Mouse (Mus musculus): ENCODE data around the gene Sqor.

Gene Sqor

DNA sequence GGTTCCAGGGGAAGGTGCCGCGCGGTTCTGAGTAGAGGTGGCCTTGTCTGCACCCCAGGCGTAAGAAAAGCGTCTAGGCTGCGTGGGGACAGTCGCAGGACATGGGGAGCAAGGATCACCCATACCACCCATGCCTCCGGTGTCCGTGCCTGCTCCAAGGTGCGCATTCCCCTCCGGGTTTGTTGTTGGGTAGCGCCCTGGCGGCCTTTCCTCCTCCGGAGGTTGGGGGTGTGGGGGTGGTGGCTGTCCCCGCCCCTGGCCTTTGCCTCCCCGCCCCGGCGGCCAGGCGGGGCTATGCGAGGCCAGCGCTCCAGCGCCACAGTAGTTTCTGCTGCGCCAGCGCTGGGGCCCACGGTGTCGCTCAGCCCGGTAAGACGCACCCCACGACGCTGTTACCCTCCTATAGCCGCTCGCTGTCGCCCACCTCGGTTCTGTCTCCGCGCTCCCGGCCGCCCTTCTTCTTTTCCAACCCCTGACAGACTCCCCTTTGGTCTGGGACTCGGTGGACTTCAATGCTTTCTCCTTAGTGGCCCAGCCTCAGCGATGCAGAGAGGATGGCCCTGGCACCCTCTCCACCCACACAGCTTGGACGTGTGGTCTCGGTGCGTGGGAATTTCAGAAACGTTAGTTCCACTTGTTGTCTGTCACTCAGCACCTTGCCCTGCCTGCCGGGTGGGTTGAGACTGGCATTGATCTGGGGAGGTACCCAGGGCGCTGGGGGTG, at the start of gene Sqor:
Sqor (plus strand) TSS at position 167 of the 723 bp plus-strand sequence.
- POLR2A ChIA-PET: no interaction called here
- CTCF ChIA-PET: no interaction called here

DNA sequence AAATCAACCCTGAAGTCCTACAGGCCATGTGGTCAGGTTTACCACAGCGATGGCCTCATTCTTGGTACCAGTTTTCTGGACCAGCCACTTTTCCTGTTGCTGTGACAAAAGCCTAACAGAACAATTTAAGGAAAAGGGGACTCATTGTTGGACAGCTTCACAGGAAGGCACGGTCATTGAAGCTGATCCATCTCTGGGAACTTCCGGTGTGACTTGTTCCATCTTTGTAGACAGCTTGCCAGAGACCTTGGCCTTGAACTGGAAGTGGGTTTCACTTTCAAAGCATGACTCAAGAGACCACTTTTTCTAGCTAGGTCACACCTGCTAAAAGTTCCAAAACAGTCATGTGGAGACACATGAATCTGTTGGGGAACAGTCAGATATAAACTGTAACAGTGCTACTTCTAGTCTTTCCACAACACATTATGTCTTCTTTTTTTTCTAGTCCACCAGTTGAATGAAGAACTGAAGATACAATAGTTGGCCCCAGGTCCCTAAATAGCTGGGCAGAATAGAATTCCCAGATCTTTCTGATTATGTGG, 48.7 kb upstream of the Sqor start:
- ChIA-PET CTCF (interaction anchor here in 2 of 4 experiments (0.5 to 0.7 kb wide), 2 partner anchors 11 to 336 kb away, joined by 3 to 4 read pairs; no protein-coding TSS in a partner anchor), POLR2A (interaction anchor here in 1 of 4 experiments (0.7 kb wide), 1 partner anchor 1018 kb away, joined by 5 read pairs; no protein-coding TSS in a partner anchor)

DNA sequence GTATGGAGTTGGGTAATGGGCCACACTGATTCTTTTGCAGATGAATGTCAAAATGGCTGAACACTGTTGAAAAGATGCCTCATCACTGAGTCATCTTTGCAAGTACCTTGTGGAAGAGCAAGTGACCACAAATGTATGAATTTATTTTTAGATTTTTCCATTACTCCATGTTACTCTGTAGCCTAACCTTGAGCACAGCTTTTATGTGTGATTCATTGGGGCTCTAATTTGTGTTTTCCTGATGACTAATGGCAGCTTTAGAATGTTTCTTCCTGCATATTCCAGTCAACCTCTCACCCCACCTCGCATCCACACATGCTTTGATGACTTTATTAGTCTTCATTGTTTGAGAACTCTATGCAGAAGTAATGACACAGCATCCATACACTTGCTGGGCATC, 45.8 kb upstream of the Sqor start:
- CTCF ChIA-PET: no interaction called here
- POLR2A ChIA-PET: no interaction called here

DNA sequence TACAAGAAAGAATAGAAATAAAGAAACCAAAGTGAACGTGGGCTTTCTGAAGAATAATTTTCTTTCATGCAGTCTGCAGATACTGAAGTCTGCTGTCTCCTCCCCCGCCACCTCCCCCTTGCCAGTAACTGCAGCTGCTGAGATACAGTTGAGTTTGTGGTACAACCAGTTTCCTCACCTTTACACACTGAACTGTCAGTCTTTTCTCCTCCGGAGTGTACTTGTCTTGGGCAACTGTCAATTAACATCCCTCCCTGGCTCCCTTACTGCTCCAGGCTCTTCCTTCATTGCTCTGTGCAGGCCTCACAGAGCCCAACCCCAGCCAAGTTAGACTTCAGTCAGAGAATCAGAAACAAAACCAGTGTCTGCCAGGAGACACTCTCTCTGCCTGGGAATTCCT, 44.5 kb upstream of the Sqor start:
- CTCF ChIA-PET: no interaction called here
- POLR2A ChIA-PET: no interaction called here

DNA sequence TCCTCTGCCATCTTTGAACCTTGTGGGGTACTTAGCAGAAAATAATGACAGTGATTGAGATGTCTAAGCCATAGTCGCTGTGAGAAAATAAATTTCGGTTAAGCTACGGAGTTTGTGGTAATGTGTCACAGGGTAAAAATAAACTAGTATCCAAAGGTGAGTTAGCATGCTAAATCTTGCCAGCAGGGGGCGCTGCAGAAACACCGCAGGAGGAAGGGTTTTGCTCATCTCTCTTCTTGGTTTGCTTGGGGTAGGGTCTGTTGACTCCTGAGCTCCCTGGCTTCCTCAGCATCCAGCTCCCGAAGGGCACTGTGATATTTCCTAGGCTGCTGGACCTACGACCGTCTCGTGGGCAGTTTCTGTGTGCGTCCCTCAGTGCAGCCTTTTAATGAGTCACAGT, 39.4 kb upstream of the Sqor start:
- CTCF ChIA-PET: interaction anchor here (0.6 to 1.5 kb wide), 12 partner anchors 9 to 345 kb away, joined by 3 to 5 read pairs (median 3); partner anchors contain the start of gene Slc30a4 (in 1 of the 4)
- POLR2A ChIA-PET: interaction anchor here in 1 of 4 experiments (0.8 to 1.3 kb wide), 2 partner anchors 21 to 94 kb away, joined by 3 to 4 read pairs; no protein-coding TSS in a partner anchor

DNA sequence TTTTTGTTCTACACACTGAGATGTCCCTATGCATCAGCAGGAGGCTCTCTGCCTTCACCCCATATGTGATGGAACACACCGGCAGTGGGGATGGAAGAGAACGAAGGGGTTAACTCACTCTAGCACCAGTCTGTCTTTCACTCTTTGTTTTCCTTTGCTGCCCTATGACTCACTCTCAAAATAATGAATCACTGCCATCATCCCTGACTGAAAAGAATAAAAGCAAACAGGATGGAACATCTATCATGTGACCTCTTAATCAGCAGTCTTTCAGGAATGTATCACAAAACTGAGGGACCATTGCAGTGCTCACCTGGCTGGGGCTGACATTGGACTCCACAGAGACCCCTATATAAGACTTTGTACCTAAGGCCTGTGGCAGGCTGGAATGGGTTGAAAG, 33.6 kb upstream of the Sqor start:
- POLR2A ChIA-PET: no interaction called here
- CTCF ChIA-PET: no interaction called here

DNA sequence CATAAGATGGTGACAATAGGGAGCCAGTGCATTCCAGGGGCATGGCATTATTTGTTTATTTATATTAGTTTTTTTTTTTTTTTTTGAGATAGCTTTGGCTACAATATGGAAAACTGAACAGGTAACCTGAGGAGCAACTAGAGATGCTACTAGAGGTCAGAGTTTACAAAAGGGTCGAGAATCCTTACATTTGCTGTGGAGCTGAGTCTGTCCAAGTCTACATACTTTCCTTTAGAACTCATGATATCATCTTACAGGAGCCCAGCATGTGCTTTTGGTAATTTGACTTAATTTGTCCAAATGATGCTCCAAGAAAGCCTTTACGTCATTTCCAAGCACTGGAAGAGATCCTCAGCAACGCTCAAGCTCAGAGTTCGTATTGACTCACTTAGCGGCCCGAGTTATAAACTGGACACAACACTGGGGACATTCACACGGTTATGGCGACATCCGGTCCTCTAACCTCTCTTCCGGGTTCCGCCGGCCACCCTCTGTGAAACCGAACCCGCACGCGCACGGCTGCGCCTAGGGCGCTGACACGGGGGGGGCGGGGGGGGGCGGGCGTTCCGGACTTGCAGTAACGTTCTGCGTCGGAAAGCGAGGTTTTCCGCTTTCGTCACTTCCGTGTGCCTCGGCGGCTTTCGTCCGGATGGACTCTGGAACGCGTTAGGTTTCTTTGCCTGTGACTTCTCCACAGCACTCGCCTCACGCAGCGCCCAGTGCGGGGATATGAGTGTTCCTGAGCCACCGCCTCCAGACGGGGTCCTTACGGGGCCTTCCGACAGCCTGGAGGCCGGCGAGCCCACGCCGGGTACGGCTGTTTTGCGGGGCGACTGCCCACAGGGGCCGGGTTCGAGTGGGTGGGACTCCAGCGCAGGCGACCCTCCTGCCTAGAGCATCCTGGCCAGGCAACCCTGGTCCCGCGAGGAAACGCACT, 26.9 kb upstream of the Sqor start, which contains the start of gene Bloc1s6:
Bloc1s6 (plus strand) TSS at position 610 of the 937 bp plus-strand sequence.
- POLR2A ChIA-PET: interaction anchor here in 3 of 4 experiments (0.7 to 1.5 kb wide), 8 partner anchors 11 to 562 kb away, joined by 3 to 5 read pairs (median 4); no protein-coding TSS in a partner anchor
- CTCF ChIA-PET: interaction anchor here in 1 of 4 experiments (0.6 kb wide), 1 partner anchor 86 kb away, joined by 3 read pairs; no protein-coding TSS in a partner anchor

DNA sequence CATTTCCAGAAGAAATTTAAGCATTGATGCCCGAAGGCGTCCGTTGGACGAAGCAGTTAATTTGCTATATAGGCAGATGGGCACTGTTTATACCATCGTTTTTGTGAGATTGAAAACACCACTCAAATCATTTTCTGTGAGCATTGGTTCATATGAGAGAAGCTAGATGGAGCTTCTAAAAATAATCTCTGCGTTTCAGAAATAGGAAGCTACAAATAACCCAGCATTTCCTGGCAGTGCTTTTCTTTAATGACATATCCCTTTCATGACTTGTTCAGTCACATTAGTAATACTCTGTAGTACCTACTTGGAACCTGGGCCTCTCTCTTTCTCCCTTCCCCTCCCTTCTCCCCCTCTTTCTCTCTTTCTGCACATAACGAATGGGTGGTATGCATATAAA, 26.0 kb upstream of the Sqor start:
- ChIA-PET CTCF (interaction anchor here in 1 of 4 experiments (1.2 kb wide), 1 partner anchor 14 kb away, joined by 3 read pairs; no protein-coding TSS in a partner anchor), POLR2A (interaction anchor here in 2 of 4 experiments (0.8 to 1.3 kb wide), 3 partner anchors 77 to 368 kb away, joined by 3 to 4 read pairs (median 3); no protein-coding TSS in a partner anchor)

DNA sequence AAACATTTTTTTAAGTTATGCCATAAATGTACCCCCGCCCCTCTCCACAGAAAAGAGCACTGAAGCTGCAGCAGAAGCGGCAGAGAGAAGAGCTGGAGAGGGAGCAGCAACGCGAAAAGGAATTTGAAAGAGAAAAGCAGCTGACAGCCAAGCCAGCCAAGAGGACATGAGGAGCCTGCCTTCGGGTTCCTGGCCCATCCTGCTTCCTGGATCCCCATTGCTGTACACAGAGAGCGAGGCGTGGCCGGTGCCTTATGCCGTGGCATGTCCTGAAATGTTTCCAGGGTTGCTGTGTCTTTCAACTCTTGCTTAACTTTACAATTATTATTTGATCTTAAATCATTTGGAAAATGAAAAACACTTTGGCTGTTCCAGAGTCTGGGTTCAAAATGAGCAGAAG, 18.6 kb upstream of the Sqor start:
- ChIA-PET POLR2A (no interaction called here), CTCF (no interaction called here)

DNA sequence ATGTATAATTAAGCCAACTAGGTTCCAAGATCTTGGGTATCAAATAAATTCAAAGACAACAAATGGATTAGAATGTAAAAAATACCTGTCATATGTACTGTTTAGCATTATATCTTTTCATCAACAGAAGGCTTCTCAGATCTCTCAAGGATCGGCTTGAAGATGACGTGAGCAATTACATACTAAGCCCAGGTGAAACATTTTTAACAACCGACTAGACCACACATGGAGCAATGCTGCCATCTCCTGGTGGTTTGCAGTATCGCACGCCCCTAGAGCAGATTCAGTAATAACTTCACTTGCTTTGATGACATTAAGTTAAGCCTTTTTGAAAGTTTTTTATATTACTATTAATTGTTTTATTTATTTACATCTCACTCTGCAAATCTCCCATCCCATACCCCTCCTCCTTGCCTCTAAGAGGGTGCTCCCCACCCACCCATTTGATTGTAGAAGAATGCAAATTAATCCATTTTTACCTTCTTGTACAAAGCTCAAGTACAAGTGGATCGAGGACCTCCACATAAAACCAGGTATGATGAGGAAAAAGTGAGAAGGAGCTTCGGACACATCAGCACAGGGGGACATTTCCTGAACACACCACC, 11.2 kb upstream of the Sqor start:
- ChIA-PET CTCF (interaction anchor here in 2 of 4 experiments (0.7 to 1.1 kb wide), 2 partner anchors 28 to 373 kb away, joined by 4 to 5 read pairs; no protein-coding TSS in a partner anchor), POLR2A (no interaction called here)

DNA sequence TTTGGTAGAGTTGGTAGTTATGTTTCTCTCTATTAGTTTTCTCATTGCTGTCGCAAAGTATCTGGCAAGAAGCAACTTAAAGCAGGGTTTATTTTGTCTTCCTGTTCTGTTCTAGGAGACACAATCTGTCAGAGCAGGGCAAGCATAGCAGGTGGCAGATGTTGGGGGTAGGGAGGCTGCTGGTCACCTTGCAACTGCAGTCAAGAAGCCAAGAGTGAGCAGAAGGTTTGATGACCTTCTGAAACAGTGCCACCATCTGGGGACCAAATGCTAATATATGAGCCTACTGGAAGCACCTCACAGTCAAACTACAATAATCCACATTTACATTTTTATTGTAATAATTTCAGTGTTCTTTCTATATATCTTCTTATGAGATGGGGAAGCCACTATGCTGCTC, 5.2 kb upstream of the Sqor start:
- ChIA-PET CTCF (no interaction called here), POLR2A (no interaction called here)

DNA sequence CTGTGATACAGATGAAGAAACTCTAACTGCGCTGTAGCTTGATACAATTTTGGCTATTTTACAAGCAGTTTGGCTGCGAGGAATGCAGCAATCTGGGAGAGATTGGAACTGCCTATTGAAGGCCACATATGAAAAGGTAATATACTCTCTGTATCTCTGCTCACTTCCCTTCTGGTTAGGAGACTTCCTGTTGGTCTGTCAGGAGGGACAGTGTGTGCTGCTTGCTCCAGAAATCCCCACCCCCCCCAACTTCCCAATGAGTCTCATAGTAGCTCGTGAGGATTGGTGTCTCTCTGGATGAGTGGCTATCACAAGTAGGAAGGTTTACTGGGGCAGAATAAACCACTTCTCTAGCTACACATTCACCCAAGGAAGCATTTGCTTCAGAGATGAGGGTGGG, 2.0 kb upstream of the Sqor start:
- ChIA-PET CTCF (interaction anchor here in 1 of 4 experiments (0.6 kb wide), 1 partner anchor 1615 kb away, joined by 3 read pairs; no protein-coding TSS in a partner anchor), POLR2A (no interaction called here)

DNA sequence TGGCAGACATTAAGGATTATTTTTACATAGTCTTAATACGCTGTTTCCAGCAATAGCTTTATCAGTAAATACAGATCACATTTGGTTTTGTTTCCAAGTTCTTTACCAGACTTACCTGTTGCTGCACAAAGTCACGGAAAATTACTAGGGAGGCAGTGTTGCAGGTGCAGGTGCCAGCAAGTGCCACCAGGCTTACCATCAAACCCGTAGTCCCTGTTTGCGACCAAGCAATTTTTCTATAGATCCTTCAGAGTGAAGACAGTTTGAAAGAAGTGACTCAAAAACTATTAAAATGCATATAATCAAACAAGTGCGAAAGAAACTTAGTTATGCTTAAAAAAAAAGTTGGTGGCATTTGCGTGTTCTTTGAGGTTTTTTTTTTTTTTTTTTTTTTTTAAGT, 511 bp upstream of the Sqor start:
- POLR2A ChIA-PET: no interaction called here
- CTCF ChIA-PET: no interaction called here

DNA sequence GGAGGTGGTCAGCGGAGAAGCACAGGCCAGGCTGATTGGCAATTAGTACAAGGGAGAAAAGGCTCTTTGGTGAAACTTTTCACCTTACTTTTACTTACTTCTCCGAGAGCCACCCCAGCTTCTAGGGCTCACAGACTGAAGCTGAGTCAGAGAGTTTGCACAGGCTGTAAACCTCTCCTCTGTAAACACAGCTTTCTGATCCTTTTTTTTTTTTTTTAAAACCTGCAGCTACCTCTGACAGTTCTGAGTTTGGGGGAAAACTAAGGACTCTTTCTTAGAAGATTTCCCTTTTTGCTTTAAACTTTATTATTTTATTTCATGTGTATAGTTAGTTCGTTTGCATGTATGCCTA, 733 bp downstream of the Sqor start:
- ChIA-PET CTCF (interaction anchor here in 1 of 4 experiments (0.7 kb wide), 1 partner anchor 179 kb away, joined by 3 read pairs; no protein-coding TSS in a partner anchor), POLR2A (no interaction called here)

DNA sequence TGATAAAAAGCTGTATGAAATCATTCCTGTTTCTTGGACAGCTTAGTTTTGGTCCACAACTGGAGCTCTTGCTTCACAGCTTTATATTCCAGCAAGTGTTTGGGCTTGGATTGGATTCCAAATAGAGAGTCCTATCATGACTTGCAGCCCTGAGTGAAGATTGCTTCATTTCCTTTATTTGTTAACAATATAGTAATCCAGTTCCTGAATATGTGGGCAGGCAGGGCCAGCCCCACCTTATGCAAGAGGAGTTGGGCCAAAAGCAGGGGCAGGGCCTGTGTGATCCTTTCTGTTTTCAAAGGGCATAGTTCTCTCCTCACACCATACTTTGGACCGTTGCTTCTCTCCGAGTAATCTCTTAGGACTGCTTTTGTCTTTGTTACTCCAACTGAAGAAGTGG, 6.0 kb downstream of the Sqor start:
- CTCF ChIA-PET: no interaction called here
- POLR2A ChIA-PET: no interaction called here

DNA sequence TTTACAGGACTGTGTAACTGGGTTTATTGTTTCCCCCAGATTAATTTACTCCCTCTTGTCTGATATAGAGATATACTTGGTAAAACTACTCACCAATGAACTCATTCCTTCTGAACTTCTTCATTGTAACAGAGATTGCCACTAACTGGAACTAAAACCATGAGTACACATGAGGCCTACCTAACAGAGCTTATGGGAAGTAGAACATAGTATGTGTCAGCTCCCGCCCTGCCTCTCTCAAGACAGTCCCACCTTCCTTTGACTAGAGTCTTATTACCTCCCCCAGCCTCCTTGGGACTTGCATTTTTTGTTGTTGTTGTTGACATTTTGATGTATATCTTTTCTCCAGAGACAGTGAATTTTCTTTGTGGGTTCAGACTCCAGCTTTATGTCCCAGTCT, 7.9 kb downstream of the Sqor start:
- POLR2A ChIA-PET: no interaction called here
- CTCF ChIA-PET: no interaction called here

DNA sequence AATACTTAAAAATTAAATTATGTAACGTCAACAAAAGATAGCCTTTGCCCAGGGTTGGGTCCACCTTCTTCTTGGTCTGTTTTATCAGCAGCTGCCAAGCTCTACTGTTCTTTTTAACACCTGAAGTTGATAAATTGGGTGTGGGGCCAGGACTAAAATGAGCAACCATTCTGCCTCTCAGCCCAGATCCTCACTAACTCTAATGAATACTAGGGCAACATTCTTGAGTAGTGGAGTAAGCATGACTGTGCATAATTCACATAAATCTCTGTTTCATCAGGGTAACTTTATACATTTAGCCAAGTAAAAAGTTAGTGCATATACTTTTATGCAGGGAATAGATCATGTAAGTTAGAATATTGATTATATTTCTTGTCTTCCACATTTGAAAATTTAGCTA, 10.5 kb downstream of the Sqor start:
- ChIA-PET CTCF (no interaction called here), POLR2A (no interaction called here)

DNA sequence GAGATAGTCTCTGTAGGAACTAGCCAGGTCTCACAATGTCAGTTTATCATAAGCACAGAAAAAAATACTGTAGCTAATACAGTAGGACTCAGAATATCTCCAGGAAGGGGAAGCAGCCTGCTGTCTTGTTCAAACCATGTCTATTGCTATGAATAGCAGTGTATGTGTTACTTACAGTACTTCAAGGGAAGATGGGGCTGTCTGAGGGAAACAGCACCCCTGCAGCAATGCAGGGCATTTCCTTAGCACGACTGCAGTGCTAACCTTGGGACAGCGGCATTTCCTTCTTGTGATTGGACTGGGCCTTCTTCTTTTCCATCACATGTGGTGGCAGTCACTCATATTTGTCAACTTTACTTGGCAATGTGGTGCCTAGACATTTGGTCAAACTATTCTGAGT, 11.8 kb downstream of the Sqor start:
- POLR2A ChIA-PET: no interaction called here
- CTCF ChIA-PET: no interaction called here

DNA sequence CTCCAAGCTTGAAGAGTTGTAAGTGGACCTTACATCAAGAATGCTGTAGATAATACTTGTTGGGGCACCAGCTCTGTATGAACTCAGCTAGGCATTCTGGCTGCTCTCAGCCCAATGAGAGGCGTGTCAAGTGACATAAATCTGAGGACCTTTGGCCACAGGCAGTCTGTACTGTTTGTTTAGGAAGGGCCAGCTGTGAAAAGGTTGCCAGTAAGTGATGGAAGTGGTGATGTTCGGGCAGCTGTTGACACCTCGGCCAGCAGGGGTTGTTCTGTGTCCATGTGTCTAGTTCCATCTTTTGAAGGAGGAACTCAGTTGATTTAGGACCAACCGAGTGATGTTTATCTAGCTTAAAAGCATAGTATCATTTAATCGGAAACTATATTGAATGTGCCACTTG, 14.9 kb downstream of the Sqor start:
- ChIA-PET CTCF (interaction anchor here in 1 of 4 experiments (0.7 kb wide), 1 partner anchor 592 kb away, joined by 3 read pairs; no protein-coding TSS in a partner anchor), POLR2A (no interaction called here)

Measured in embryonic stem cell, embryonic (primary cell).